Mouse (Mus musculus) testis, adult 10 weeks (tissue): Measurements from ENCODE around the gene Pramef25. TPM values are rescaled to one million over a fixed set of nuclear protein-coding genes. Genes with fewer than 3 reads are reported as not detected.

Experiments used
- polyA plus RNA-seq: library from polyadenylated mRNA; stranded (reverse); fragments of 350-450 nt; fragmentation: Illumina TruSeq; extraction: RNeasy Lipid Tissue Mini Kit (QIAGEN cat#74804); gene quantifications from one replicate; pipeline ENCODE4 v1.2.3, GENCODE M21; 2014; ENCODE audit warnings: low read depth, low replicate concordance

Gene Pramef25
- not detected for polyA plus RNA-seq

GRCm38 (mm10) chr4:143950916-143951315 lies at the start of gene Pramef25:
Pramef25 (minus strand) TSS chr4:143951016.

GRCm38 (mm10) chr4:143994269-143994668 lies 43.5 kb upstream of the Pramef25 start, which contains the start of gene Pramef17:
Pramef17 (minus strand) TSS chr4:143994369.

GRCm38 (mm10) chr4:143966850-143967249 lies 16.0 kb upstream of the Pramef25 start, which contains the start of gene Gm13101:
Gm13101 (minus strand) TSS chr4:143966950.

GRCm38 (mm10) chr4:143900280-143900679 lies 50.5 kb downstream of the Pramef25 start, which contains the start of gene Pramef6:
Pramef6 (minus strand) TSS chr4:143900380.

Other genes starting within 250 kb of the Pramef25 start
- gene Gm13089, start 248.3 kb downstream of the Pramef25 start, polyA plus RNA-seq = not detected
- not detected for gene Gm13078, start 231.6 kb downstream of the Pramef25 start, polyA plus RNA-seq
- not detected for gene Gm13023, start 161.7 kb downstream of the Pramef25 start, polyA plus RNA-seq
- not detected for gene Gm13084, start 134.9 kb downstream of the Pramef25 start, polyA plus RNA-seq
- gene Gm13103, start 104.5 kb downstream of the Pramef25 start, polyA plus RNA-seq = not detected
- gene Pramef6, start 50.6 kb downstream of the Pramef25 start, polyA plus RNA-seq = not detected
- gene Gm13101, start 15.9 kb upstream of the Pramef25 start, polyA plus RNA-seq = 0.41 TPM
- not detected for gene Pramef17, start 43.4 kb upstream of the Pramef25 start, polyA plus RNA-seq
- 0.08 TPM for gene Pramel4, start 108.1 kb upstream of the Pramef25 start, polyA plus RNA-seq
- gene Gm13102, start 155.5 kb upstream of the Pramef25 start, polyA plus RNA-seq = not detected
- gene Oog3, start 211.6 kb upstream of the Pramef25 start, polyA plus RNA-seq = not detected
- not detected for gene Oog2, start 239.7 kb upstream of the Pramef25 start, polyA plus RNA-seq